Comparison of ENCODE assay signal across 20 mouse cellular contexts in genomic region chr10:98839963-98840362, GRCm38 (mm10).
"Had no signal": no experiment of that assay in that cellular context is flagged by ENCODE, and none has a peak within 500 bp of the region (broad histone marks: within the 10 kb centered on the region; RNA-seq: fewer than 3 reads in every experiment).

No protein-coding gene starts in this region.

- H3K9ac ChIP-seq: limb, embryonic 13.5 days; liver, embryonic 14.5 days; liver, postnatal 0 days; lung, embryonic 14.5 days; midbrain, embryonic 13.5 days; neural tube, embryonic 12.5 days; neural tube, embryonic 15.5 days had no signal

- DNase-seq: kidney, adult 2 months; kidney, postnatal 25 days; layer of hippocampus, adult 9-11 months; liver, postnatal 0 days; lung, embryonic 14.5 days; retina, postnatal 1 day; right cerebral cortex, postnatal 25 days; thymus, adult 2 months; thymus, postnatal 14 days; thymus, postnatal 4 days had no signal

- H3K4me1 ChIP-seq: limb, embryonic 10.5 days; limb, embryonic 13.5 days; midbrain, embryonic 13.5 days; neural tube, embryonic 12.5 days; neural tube, embryonic 15.5 days had no signal

- H3K36me3 ChIP-seq: limb, embryonic 10.5 days; limb, embryonic 13.5 days; midbrain, embryonic 13.5 days; neural tube, embryonic 12.5 days; neural tube, embryonic 15.5 days had no signal

- H3K4me3 ChIP-seq: layer of hippocampus, adult 2 months; limb, embryonic 10.5 days; limb, embryonic 13.5 days; midbrain, embryonic 13.5 days; neural tube, embryonic 12.5 days; neural tube, embryonic 15.5 days had no signal

- H3K27me3 ChIP-seq: limb, embryonic 13.5 days; midbrain, embryonic 13.5 days; neural tube, embryonic 12.5 days; neural tube, embryonic 15.5 days had no signal

- H3K27ac ChIP-seq: kidney, postnatal 0 days; layer of hippocampus, adult 2 months; limb, embryonic 10.5 days; limb, embryonic 13.5 days; liver, embryonic 14.5 days; macrophage; midbrain, embryonic 13.5 days; neural tube, embryonic 12.5 days; neural tube, embryonic 15.5 days; stomach, postnatal 0 days had no signal
